Mouse (Mus musculus): ENCODE data around the gene Ccdc96.

Gene Ccdc96

GRCm38 (mm10) chr5:36484171-36484990 lies at the start of gene Ccdc96, which contains the start of gene Tada2b:
TSS of gene Ccdc96 (plus strand) at chr5:36484588.
TSS of gene Tada2b (minus strand) at chr5:36484285.
- DNase-seq (ENCODE audit: inconsistent ontology term), result peak; percentile 100

- no peak for DNase-seq (ENCODE audit: inconsistent ontology term)
Observed at GRCm38 (mm10) chr5:36436858-36437257, 47.5 kb upstream of the Ccdc96 start.

- no peak for DNase-seq (ENCODE audit: inconsistent ontology term)
Observed at GRCm38 (mm10) chr5:36440741-36441140, 43.6 kb upstream of the Ccdc96 start.

- DNase-seq (ENCODE audit: inconsistent ontology term), result no peak
Observed at GRCm38 (mm10) chr5:36444611-36445010, 39.8 kb upstream of the Ccdc96 start.

- DNase-seq (ENCODE audit: inconsistent ontology term), result no peak
Observed at GRCm38 (mm10) chr5:36445028-36445427, 39.4 kb upstream of the Ccdc96 start.

GRCm38 (mm10) chr5:36446166-36446890 lies 38.1 kb upstream of the Ccdc96 start:
- no peak for DNase-seq (ENCODE audit: inconsistent ontology term)

GRCm38 (mm10) chr5:36447872-36448271 lies 36.5 kb upstream of the Ccdc96 start:
- no peak for DNase-seq (ENCODE audit: inconsistent ontology term)

GRCm38 (mm10) chr5:36449710-36450358 lies 34.6 kb upstream of the Ccdc96 start:
- no peak for DNase-seq (ENCODE audit: inconsistent ontology term)

GRCm38 (mm10) chr5:36451119-36451518 lies 33.3 kb upstream of the Ccdc96 start:
- no peak for DNase-seq (ENCODE audit: inconsistent ontology term)

GRCm38 (mm10) chr5:36451872-36452389 lies 32.5 kb upstream of the Ccdc96 start:
- DNase-seq (ENCODE audit: inconsistent ontology term), result peak; percentile 55

- no peak for DNase-seq (ENCODE audit: inconsistent ontology term)
Observed at GRCm38 (mm10) chr5:36452821-36453220, 31.6 kb upstream of the Ccdc96 start.

- peak; percentile 78 for DNase-seq (ENCODE audit: inconsistent ontology term)
Observed at GRCm38 (mm10) chr5:36457706-36458105, 26.7 kb upstream of the Ccdc96 start.

- DNase-seq (ENCODE audit: inconsistent ontology term), result no peak
Observed at GRCm38 (mm10) chr5:36458926-36459325, 25.5 kb upstream of the Ccdc96 start.

- peak; percentile 66 for DNase-seq (ENCODE audit: inconsistent ontology term)
Observed at GRCm38 (mm10) chr5:36460712-36461111, 23.7 kb upstream of the Ccdc96 start.

- DNase-seq (ENCODE audit: inconsistent ontology term), result no peak
Observed at GRCm38 (mm10) chr5:36461231-36461630, 23.2 kb upstream of the Ccdc96 start.

GRCm38 (mm10) chr5:36462810-36463209 lies 21.6 kb upstream of the Ccdc96 start:
- DNase-seq (ENCODE audit: inconsistent ontology term), result peak; percentile 70

- peak; percentile 66 for DNase-seq (ENCODE audit: inconsistent ontology term)
Observed at GRCm38 (mm10) chr5:36463391-36463790, 21.0 kb upstream of the Ccdc96 start.

GRCm38 (mm10) chr5:36464709-36465661 lies 19.4 kb upstream of the Ccdc96 start, which contains the start of gene Grpel1:
TSS of gene Grpel1 (plus strand) at chr5:36464998.
- DNase-seq (ENCODE audit: inconsistent ontology term), result peak; percentile 99

GRCm38 (mm10) chr5:36465889-36466288 lies 18.5 kb upstream of the Ccdc96 start:
- DNase-seq (ENCODE audit: inconsistent ontology term), result no peak

GRCm38 (mm10) chr5:36471206-36471605 lies 13.2 kb upstream of the Ccdc96 start:
- no peak for DNase-seq (ENCODE audit: inconsistent ontology term)

Measured in Muller cell, postnatal 12 days (primary cell).